Mouse (Mus musculus) hindbrain, embryonic 10.5 days (tissue): ENCODE measurements around the gene Lamtor3. TPM values are rescaled to one million over a fixed set of nuclear protein-coding genes. Genes with fewer than 3 reads are reported as not detected.
A peak's percentile ranks its signal among the peaks of the same experiment; 100 is the strongest.

Source experiments
- DNase-seq: peaks from one replicate; pipeline ENCODE4 v3.0.0-alpha.2; 2017; ENCODE audit warnings: low spot score
- H3K27ac ChIP-seq: fragments of 300-500 bp; sonication (generic); 2 replicates; pipeline ENCODE4 v1.5.1; 2016; ENCODE audit warnings: mild to moderate bottlenecking, moderate library complexity
- H3K27me3 ChIP-seq: fragments of 300-500 bp; sonication (generic); 2 replicates; pipeline ENCODE4 v1.6.1; 2016; ENCODE audit warnings: mild to moderate bottlenecking; ENCODE audit not compliant: poor library complexity, insufficient read depth, severe bottlenecking
- H3K36me3 ChIP-seq: fragments of 300-500 bp; sonication (generic); 2 replicates; pipeline ENCODE4 v1.6.1; 2016; ENCODE audit warnings: mild to moderate bottlenecking, moderate library complexity
- H3K4me1 ChIP-seq: fragments of 300-500 bp; sonication (generic); replicated peaks from 2 replicates; pipeline ENCODE4 v1.6.1; 2016; ENCODE audit warnings: mild to moderate bottlenecking
- H3K4me3 ChIP-seq: fragments of 300-500 bp; sonication (generic); 2 replicates; pipeline ENCODE4 v1.5.1; 2016; ENCODE audit warnings: mild to moderate bottlenecking, moderate library complexity
- H3K9me3 ChIP-seq: fragments of 300-500 bp; sonication (generic); 2 replicates; pipeline ENCODE4 v1.6.1; 2016; ENCODE audit warnings: mild to moderate bottlenecking, moderate library complexity
- WGBS: fragments of 180-500 bp; shearing (Covaris S2); methylation state at CpG from one replicate; pipeline ENCODE4 v1.1.7; 2016; 5-methylcytosine and 5-hydroxymethylcytosine counted together
- polyA plus RNA-seq: library from polyadenylated mRNA; unstranded; fragments of >200 nt; fragmentation: Nextera tagmentation; extraction: Ambion mirVana; gene quantifications from 2 replicates; pipeline ENCODE4 v1.2.1, GENCODE M21; 2016

Lamtor3 gene
- polyA plus RNA-seq, 1 experiment from 2014 or later, result 83.3 TPM

- WGBS, result 91% methylated on average over 7 of the region's 7 CpGs
- Histone ChIP-seq H3K9me3 (no peaks in the 10 kb centered on the region), H3K27me3 (no peaks in the 10 kb centered on the region), H3K4me1 (peaks cover 12% of the 10 kb centered on the region), H3K4me3 (no peak overlapping the region), H3K36me3 (no peaks in the 10 kb centered on the region), H3K27ac (no peak overlapping the region)
- DNase-seq, result no peak
These were observed 54.7 kb downstream of the Lamtor3 start for GRCm38 (mm10) chr3:137972989-137973388.

- Histone ChIP-seq H3K4me3 (no peak overlapping the region), H3K4me1 (peaks cover 12% of the 10 kb centered on the region), H3K36me3 (no peaks in the 10 kb centered on the region), H3K27me3 (no peaks in the 10 kb centered on the region), H3K27ac (no peak overlapping the region), H3K9me3 (no peaks in the 10 kb centered on the region)
- no peak for DNase-seq
- 77% methylated on average over 8 of the region's 8 CpGs for WGBS
These were observed 56.0 kb downstream of the Lamtor3 start for GRCm38 (mm10) chr3:137974306-137974705.

- Histone ChIP-seq H3K4me1 (peaks cover 12% of the 10 kb centered on the region), H3K4me3 (no peak overlapping the region), H3K36me3 (no peaks in the 10 kb centered on the region), H3K27me3 (0 out of 2 replicates have a peak, but pooled peaks cover 3% of the 10 kb centered on the region), H3K27ac (no peak overlapping the region), H3K9me3 (no peaks in the 10 kb centered on the region)
- no peak for DNase-seq
- 84% methylated on average over 7 of the region's 7 CpGs for WGBS
These were observed 57.1 kb downstream of the Lamtor3 start for GRCm38 (mm10) chr3:137975435-137975834.

GRCm38 (mm10) chr3:137975856-137976423, 57.6 kb downstream of the Lamtor3 start:
- no peaks in the 10 kb centered on the region for H3K9me3 ChIP-seq
- DNase-seq, result no peak
- WGBS, result 91% methylated on average over 17 of the region's 17 CpGs
- H3K4me1 ChIP-seq, result peaks cover 12% of the 10 kb centered on the region
- H3K27me3 ChIP-seq, result peaks cover 4% of the 10 kb centered on the region; the same call in 1 of the 2 replicates
- no peak overlapping the region for H3K4me3 ChIP-seq
- H3K36me3 ChIP-seq, result no peaks in the 10 kb centered on the region
- H3K27ac ChIP-seq, result no peak overlapping the region

GRCm38 (mm10) chr3:137976943-137977628, 58.8 kb downstream of the Lamtor3 start:
- no peaks in the 10 kb centered on the region for H3K9me3 ChIP-seq
- peak overlapping the region; percentile 57; the same call in 1 of the 2 replicates for H3K27ac ChIP-seq
- DNase-seq, result no peak
- H3K36me3 ChIP-seq, result no peaks in the 10 kb centered on the region
- H3K4me3 ChIP-seq, result no peak overlapping the region
- WGBS, result 21% methylated on average over 9 of the region's 9 CpGs
- H3K27me3 ChIP-seq, result peaks cover 4% of the 10 kb centered on the region; the same call in 1 of the 2 replicates
- peaks cover 20% of the 10 kb centered on the region for H3K4me1 ChIP-seq

GRCm38 (mm10) chr3:137977629-137978041, 59.3 kb downstream of the Lamtor3 start:
- 18% methylated on average over 6 of the region's 6 CpGs for WGBS

GRCm38 (mm10) chr3:137978233-137978632, 59.9 kb downstream of the Lamtor3 start:
- no peak for DNase-seq
- H3K4me1 ChIP-seq, result peaks cover 20% of the 10 kb centered on the region
- H3K27ac ChIP-seq, result no peak overlapping the region
- H3K36me3 ChIP-seq, result no peaks in the 10 kb centered on the region
- no peak overlapping the region for H3K4me3 ChIP-seq
- WGBS, result 75% methylated on average over 5 of the region's 5 CpGs
- peaks cover 4% of the 10 kb centered on the region; the same call in 1 of the 2 replicates for H3K27me3 ChIP-seq
- no peaks in the 10 kb centered on the region for H3K9me3 ChIP-seq

More at GRCm38 (mm10) chr3:137977629-137978041, 59.3 kb downstream of the Lamtor3 start:
- Histone ChIP-seq H3K4me1 (peaks cover 20% of the 10 kb centered on the region), H3K36me3 (no peaks in the 10 kb centered on the region), H3K9me3 (no peaks in the 10 kb centered on the region), H3K27me3 (peaks cover 4% of the 10 kb centered on the region; the same call in 1 of the 2 replicates), H3K4me3 (no peak overlapping the region), H3K27ac (peak overlapping the region; percentile 57; the same call in 1 of the 2 replicates)
- no peak for DNase-seq

Other genes starting within 250 kb of the Lamtor3 start
- not detected in 2 replicates for gene Gm21962, start 247.0 kb upstream of the Lamtor3 start, polyA plus RNA-seq
- 3,095 and 3,165 TPM in 2 replicates for gene H2afz, start 54.0 kb upstream of the Lamtor3 start, polyA plus RNA-seq
- gene Dnajb14, start 50.8 kb upstream of the Lamtor3 start, polyA plus RNA-seq, result 6.6 and 7.0 TPM in 2 replicates
- gene Dapp1, start 63.0 kb downstream of the Lamtor3 start, polyA plus RNA-seq, result 2.3 and 2.4 TPM in 2 replicates
- gene 1110002E22Rik, start 146.5 kb downstream of the Lamtor3 start, polyA plus RNA-seq, result 0.04 and 0.18 TPM in 2 replicates
- not detected in 2 replicates for gene Gm5105, start 148.9 kb downstream of the Lamtor3 start, polyA plus RNA-seq
- gene Trmt10a, start 224.9 kb downstream of the Lamtor3 start, polyA plus RNA-seq, result 12.5 and 15.1 TPM in 2 replicates
- 9.2 and 9.9 TPM in 2 replicates for gene Mttp, start 226.5 kb downstream of the Lamtor3 start, polyA plus RNA-seq